Mouse (Mus musculus) heart, postnatal 4 days (tissue): ENCODE measurements at regions not wholly inside any gene's neighbourhood (a gene's known extent, or its start where the extent isn't known, plus 50 kb on each side); places are given as distances from the start of the nearest gene placed in this dataset.

Experiments used
- DNase-seq: peaks from one replicate; pipeline ENCODE4 v3.0.0; 2021

- DNase-seq: peak; percentile 33
Observed at GRCm38 (mm10) chr12:22745556-22745955, 1034.5 kb downstream of the Gm10330 start.

- peak; percentile 13 for DNase-seq
Observed at GRCm38 (mm10) chr12:22745067-22745466, 1035.0 kb downstream of the Gm10330 start.
